In genomic region chr9:5752686-5753301, GRCm38 (mm10) we compare ENCODE assay signal across 21 mouse cellular contexts.
DNase-seq lines count a peak whose midpoint lies in the region; ATAC-seq and TF ChIP-seq lines count a peak whose summit lies in the region.
"Had no signal": no experiment of that assay in that cellular context is flagged by ENCODE, and none has a peak within 500 bp of the region (broad histone marks: within the 10 kb centered on the region; RNA-seq: fewer than 3 reads in every experiment).

No protein-coding gene starts in this region.

- peak; percentile 85 for ATAC-seq in forebrain, embryonic 11.5 days (replicated peaks; ENCODE audit: low FRiP score)
- ATAC-seq in forebrain, embryonic 12.5 days (ENCODE audit: low FRiP score): peak; percentile 89
- peak; percentile 89 for ATAC-seq in hindbrain, embryonic 15.5 days (ENCODE audit: low FRiP score, low read depth)
- ATAC-seq in midbrain, postnatal 0 days (ENCODE audit: low FRiP score): peak; percentile 52; the same call in 1 of the 2 replicates
- ATAC-seq in intestine, postnatal 0 days: no peak
- ATAC-seq in activated CD4-positive, CD25-positive, alpha-beta regulatory T cell, adult 4 months: no peak
- ATAC-seq: liver, embryonic 12.5 days; Patski had no signal

- H3K4me3 ChIP-seq in forebrain, embryonic 11.5 days (ENCODE audit: low read depth, low read length): no peak overlapping the region
- H3K4me3 ChIP-seq in forebrain, embryonic 10.5 days: no peak overlapping the region
- no peak overlapping the region for H3K4me3 ChIP-seq in forebrain, embryonic 12.5 days (replicated peaks)
- no peak overlapping the region for H3K4me3 ChIP-seq in hindbrain, embryonic 15.5 days
- no peak overlapping the region for H3K4me3 ChIP-seq in midbrain, postnatal 0 days (ENCODE audit: low read depth, low read length)
- no peak overlapping the region for H3K4me3 ChIP-seq in intestine, postnatal 0 days (ENCODE audit: low read depth, low read length)
- H3K4me3 ChIP-seq: embryonic facial prominence, embryonic 13.5 days; heart, embryonic 12.5 days; liver, embryonic 12.5 days had no signal

- 0 out of 2 replicates have a peak overlapping the region, but pooled peaks have one; percentile 53 for H3K27ac ChIP-seq in forebrain, embryonic 11.5 days (ENCODE audit: low read depth, low read length)
- H3K27ac ChIP-seq in forebrain, embryonic 10.5 days: no peak overlapping the region
- H3K27ac ChIP-seq in forebrain, embryonic 12.5 days: peak overlapping the region; percentile 57
- H3K27ac ChIP-seq in hindbrain, embryonic 15.5 days (replicated peaks): peak overlapping the region; percentile 53
- H3K27ac ChIP-seq in midbrain, postnatal 0 days (ENCODE audit: low read depth, low read length): no peak overlapping the region
- no peak overlapping the region for H3K27ac ChIP-seq in intestine, postnatal 0 days (ENCODE audit: low read depth, low read length)
- H3K27ac ChIP-seq: embryonic facial prominence, embryonic 13.5 days; liver, embryonic 12.5 days had no signal

- no peak overlapping the region for H3K9ac ChIP-seq in forebrain, embryonic 11.5 days (ENCODE audit: low read length)
- no peak overlapping the region for H3K9ac ChIP-seq in forebrain, embryonic 12.5 days
- H3K9ac ChIP-seq in hindbrain, embryonic 15.5 days: no peak overlapping the region
- no peak overlapping the region for H3K9ac ChIP-seq in midbrain, postnatal 0 days (replicated peaks; ENCODE audit: low read length, poor library complexity, severe bottlenecking)
- no peak overlapping the region for H3K9ac ChIP-seq in intestine, postnatal 0 days (ENCODE audit: low read depth, low read length)
- H3K9ac ChIP-seq: embryonic facial prominence, embryonic 13.5 days; heart, embryonic 12.5 days; liver, embryonic 12.5 days had no signal

- TF ChIP-seq CTCF in midbrain, postnatal 0 days (IDR thresholded peaks at IDR 0.05): no peak
- no peak for TF ChIP-seq CTCF in intestine, postnatal 0 days (IDR thresholded peaks at IDR 0.05; ENCODE audit: low read depth)

- H3K4me1 ChIP-seq in forebrain, embryonic 11.5 days (replicated peaks; ENCODE audit: control insufficient read depth, insufficient read depth, low read length): no peaks in the 10 kb centered on the region
- no peaks in the 10 kb centered on the region for H3K4me1 ChIP-seq in forebrain, embryonic 10.5 days
- peaks cover 3% of the 10 kb centered on the region; the same call in 1 of the 2 replicates for H3K4me1 ChIP-seq in forebrain, embryonic 12.5 days
- peaks cover 9% of the 10 kb centered on the region for H3K4me1 ChIP-seq in hindbrain, embryonic 15.5 days (replicated peaks)
- H3K4me1 ChIP-seq in midbrain, postnatal 0 days (ENCODE audit: insufficient read depth, low read length): no peaks in the 10 kb centered on the region
- H3K4me1 ChIP-seq in intestine, postnatal 0 days (replicated peaks; ENCODE audit: control insufficient read depth, insufficient read depth, low read length): no peaks in the 10 kb centered on the region
- H3K4me1 ChIP-seq: embryonic facial prominence, embryonic 13.5 days; heart, embryonic 12.5 days; liver, embryonic 12.5 days had no signal

- DNase-seq in forebrain, embryonic 11.5 days (ENCODE audit: low spot score): no peak
- DNase-seq in forebrain, embryonic 10.5 days (ENCODE audit: extremely low spot score, low spot score): no peak
- peak; percentile 9 for DNase-seq in midbrain, postnatal 0 days (ENCODE audit: low spot score)
- DNase-seq in urinary bladder, postnatal 25 days (ENCODE audit: low spot score): no peak
- DNase-seq: cerebellum, adult 11 months; cerebellum, postnatal 36 days; gastrocnemius, postnatal 36 days; heart, postnatal 4 days; kidney, adult 18-20 months; kidney, postnatal 36 days; left cerebral cortex, postnatal 4 days; spleen, adult 18-20 months; thymus, postnatal 25 days had no signal

- H3K4me2 ChIP-seq in forebrain, embryonic 11.5 days (ENCODE audit: low read depth, low read length, severe bottlenecking): no peak overlapping the region
- H3K4me2 ChIP-seq in forebrain, embryonic 12.5 days: no peak overlapping the region
- no peak overlapping the region for H3K4me2 ChIP-seq in hindbrain, embryonic 15.5 days
- no peak overlapping the region for H3K4me2 ChIP-seq in midbrain, postnatal 0 days (ENCODE audit: low read depth, low read length, poor library complexity, severe bottlenecking)
- H3K4me2 ChIP-seq in intestine, postnatal 0 days (replicated peaks; ENCODE audit: low read depth): no peak overlapping the region
- H3K4me2 ChIP-seq: embryonic facial prominence, embryonic 13.5 days; heart, embryonic 12.5 days; liver, embryonic 12.5 days had no signal

- no peaks in the 10 kb centered on the region for H3K9me3 ChIP-seq in forebrain, embryonic 11.5 days (ENCODE audit: control insufficient read depth, low read length)
- H3K9me3 ChIP-seq in forebrain, embryonic 10.5 days: no peaks in the 10 kb centered on the region; the same call in 1 of the 2 replicates
- H3K9me3 ChIP-seq in forebrain, embryonic 12.5 days: no peaks in the 10 kb centered on the region
- H3K9me3 ChIP-seq in hindbrain, embryonic 15.5 days: no peaks in the 10 kb centered on the region
- no peaks in the 10 kb centered on the region for H3K9me3 ChIP-seq in midbrain, postnatal 0 days (ENCODE audit: low read length)
- H3K9me3 ChIP-seq in intestine, postnatal 0 days (ENCODE audit: control insufficient read depth): no peaks in the 10 kb centered on the region
- H3K9me3 ChIP-seq: embryonic facial prominence, embryonic 13.5 days; heart, embryonic 12.5 days; liver, embryonic 12.5 days had no signal

- H3K27me3 ChIP-seq in forebrain, embryonic 11.5 days (ENCODE audit: control insufficient read depth, insufficient read depth, low read length): no peaks in the 10 kb centered on the region
- no peaks in the 10 kb centered on the region for H3K27me3 ChIP-seq in forebrain, embryonic 10.5 days (ENCODE audit: poor library complexity, severe bottlenecking)
- H3K27me3 ChIP-seq in forebrain, embryonic 12.5 days: no peaks in the 10 kb centered on the region
- no peaks in the 10 kb centered on the region for H3K27me3 ChIP-seq in hindbrain, embryonic 15.5 days
- no peaks in the 10 kb centered on the region for H3K27me3 ChIP-seq in midbrain, postnatal 0 days (ENCODE audit: insufficient read depth, low read length)
- H3K27me3 ChIP-seq in intestine, postnatal 0 days (replicated peaks; ENCODE audit: control insufficient read depth, insufficient read depth, low read length): no peaks in the 10 kb centered on the region
- H3K27me3 ChIP-seq: embryonic facial prominence, embryonic 13.5 days; heart, embryonic 12.5 days; liver, embryonic 12.5 days; Patski had no signal

- H3K36me3 ChIP-seq in forebrain, embryonic 11.5 days (ENCODE audit: control insufficient read depth, insufficient read depth, low read length): no peaks in the 10 kb centered on the region
- H3K36me3 ChIP-seq in forebrain, embryonic 10.5 days (replicated peaks): no peaks in the 10 kb centered on the region
- H3K36me3 ChIP-seq in forebrain, embryonic 12.5 days (replicated peaks): no peaks in the 10 kb centered on the region
- H3K36me3 ChIP-seq in hindbrain, embryonic 15.5 days: no peaks in the 10 kb centered on the region
- no peaks in the 10 kb centered on the region for H3K36me3 ChIP-seq in midbrain, postnatal 0 days (ENCODE audit: insufficient read depth, low read length)
- H3K36me3 ChIP-seq in intestine, postnatal 0 days (ENCODE audit: control insufficient read depth, insufficient read depth): no peaks in the 10 kb centered on the region
- H3K36me3 ChIP-seq: embryonic facial prominence, embryonic 13.5 days; heart, embryonic 12.5 days; liver, embryonic 12.5 days had no signal

Comparison
In these comparisons a context has a peak if more than half of its experiments do, and no peak if none do; other contexts are left out.
1. H3K27ac ChIP-seq: peak in forebrain, embryonic 11.5 days (single experiment), forebrain, embryonic 12.5 days (single experiment) and hindbrain, embryonic 15.5 days (single experiment); none in forebrain, embryonic 10.5 days (single experiment), midbrain, postnatal 0 days (single experiment) and intestine, postnatal 0 days (single experiment).
2. ATAC-seq: peak in forebrain, embryonic 11.5 days (single experiment), forebrain, embryonic 12.5 days (single experiment), hindbrain, embryonic 15.5 days (single experiment) and midbrain, postnatal 0 days (single experiment); none in intestine, postnatal 0 days (single experiment) and activated CD4-positive, CD25-positive, alpha-beta regulatory T cell, adult 4 months (single experiment).